Mouse (Mus musculus) left cerebral cortex, adult 9 months (tissue): Measurements from ENCODE around the gene Tecr.

Experiments
- DNase-seq, 2 experiments: peaks; one replicate each; pipeline ENCODE4 v3.0.0; 2022; ENCODE audit warnings: low spot score in 2 of 2

Gene Tecr

GRCm38 (mm10) chr8:83607661-83608397 is at the start of gene Tecr, which contains the start of gene Dnajb1:
TSS of gene Tecr (minus strand) at chr8:83607971.
TSS of gene Dnajb1 (plus strand) at chr8:83608193.
- DNase-seq, result peak; percentile 99

DNA sequence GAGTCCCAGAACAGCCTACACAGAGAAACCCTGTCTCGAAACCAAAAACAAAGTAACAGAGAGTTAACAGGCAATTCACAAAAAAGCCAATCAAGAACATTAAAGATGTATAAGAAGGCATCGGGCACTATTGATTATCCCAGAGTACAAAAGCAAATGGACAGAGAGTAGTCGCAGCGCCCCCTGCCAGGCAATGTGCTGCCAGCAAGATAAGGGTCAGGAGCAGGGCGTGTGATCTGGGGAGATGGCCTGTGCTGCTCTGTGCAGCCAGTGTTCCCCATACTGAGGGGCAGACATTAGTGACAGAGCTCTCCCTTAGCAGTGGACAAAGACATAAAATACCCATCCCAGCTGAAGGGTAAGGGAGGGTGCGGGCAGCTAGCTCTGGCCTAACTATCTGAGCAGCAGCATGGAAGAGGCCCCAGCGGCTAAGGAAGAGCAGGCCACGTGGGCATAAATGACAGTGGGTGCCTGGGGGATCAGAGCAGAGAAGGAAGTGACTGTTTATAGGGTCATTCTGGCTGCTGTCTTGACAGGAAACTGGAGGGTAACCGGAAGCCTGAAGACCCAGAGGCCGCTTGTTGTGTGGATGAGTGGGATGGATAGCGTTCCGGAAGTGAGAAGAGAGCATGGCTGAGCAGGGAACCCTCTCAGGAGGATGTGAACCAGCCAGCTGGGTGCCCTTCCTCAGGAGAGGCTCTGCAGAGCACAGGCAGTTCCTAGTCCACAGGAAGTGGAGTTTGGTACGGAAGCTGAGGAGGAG is 48.9 kb upstream of the Tecr start:
- peak in 1 of 2 experiments; percentile 3 for DNase-seq

GRCm38 (mm10) chr8:83656043-83656442 is 48.3 kb upstream of the Tecr start:
- DNase-seq, result no peak

DNA sequence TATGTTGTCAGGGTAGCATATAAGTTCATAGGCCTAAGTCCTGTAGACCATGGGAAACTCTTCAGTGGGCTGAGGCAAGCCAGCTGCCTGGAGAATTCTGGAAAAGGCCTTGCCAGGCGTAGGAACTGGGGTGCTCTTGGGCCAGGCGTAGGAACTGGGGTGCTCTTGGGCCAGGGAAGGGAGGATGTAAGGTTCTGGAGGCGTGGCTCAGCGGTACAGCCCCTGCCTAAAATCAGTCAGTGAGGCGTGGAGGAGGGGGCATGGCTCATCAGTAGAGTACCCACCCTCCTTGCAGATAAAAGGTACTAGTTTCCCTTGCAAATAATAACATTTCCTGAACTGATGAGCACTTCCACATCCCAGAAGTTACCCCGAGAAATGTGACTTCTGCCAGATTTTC is 47.0 kb upstream of the Tecr start:
- DNase-seq, result no peak

GRCm38 (mm10) chr8:83653662-83654017 is 45.9 kb upstream of the Tecr start:
- peak in 1 of 2 experiments; percentile 44 for DNase-seq

- DNase-seq, result peak in 1 of 2 experiments; percentile 45
These were observed 45.2 kb upstream of the Tecr start for GRCm38 (mm10) chr8:83652744-83653661.

GRCm38 (mm10) chr8:83652030-83652743 is 44.4 kb upstream of the Tecr start, which contains the start of gene Gipc1:
TSS of gene Gipc1 (plus strand) at chr8:83652677.
- DNase-seq, result peak; percentile 94 to 97

GRCm38 (mm10) chr8:83649699-83650098 is 41.9 kb upstream of the Tecr start:
- no peak for DNase-seq

DNA sequence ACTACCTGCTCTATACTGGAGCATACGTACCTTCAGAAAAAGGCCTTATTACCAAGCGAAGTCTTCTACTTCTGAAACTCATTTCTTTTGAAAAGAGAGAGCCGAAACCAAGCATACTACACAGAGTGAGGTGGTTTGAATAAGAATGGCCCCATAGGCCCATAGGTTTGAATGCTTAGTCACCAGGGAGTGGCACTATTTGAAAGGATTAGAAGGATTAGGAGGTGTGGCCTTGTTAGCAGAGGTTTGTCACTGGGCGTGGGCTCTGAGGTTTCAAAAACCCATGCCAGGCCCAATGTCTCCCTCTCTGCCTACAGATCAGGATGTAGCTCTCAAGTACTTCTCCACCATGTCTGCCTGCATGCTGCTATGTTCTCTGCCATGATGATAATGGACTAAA is 40.3 kb upstream of the Tecr start:
- no peak for DNase-seq

GRCm38 (mm10) chr8:83647511-83647910 is 39.7 kb upstream of the Tecr start:
- DNase-seq, result no peak

- no peak for DNase-seq
These were observed 31.9 kb upstream of the Tecr start for GRCm38 (mm10) chr8:83639649-83640048.

- no peak for DNase-seq
These were observed 31.1 kb upstream of the Tecr start for GRCm38 (mm10) chr8:83638856-83639255.

- DNase-seq, result no peak
These were observed 24.4 kb upstream of the Tecr start for GRCm38 (mm10) chr8:83632083-83632707.

- DNase-seq, result no peak
These were observed 18.0 kb upstream of the Tecr start for GRCm38 (mm10) chr8:83625676-83626299.

DNA sequence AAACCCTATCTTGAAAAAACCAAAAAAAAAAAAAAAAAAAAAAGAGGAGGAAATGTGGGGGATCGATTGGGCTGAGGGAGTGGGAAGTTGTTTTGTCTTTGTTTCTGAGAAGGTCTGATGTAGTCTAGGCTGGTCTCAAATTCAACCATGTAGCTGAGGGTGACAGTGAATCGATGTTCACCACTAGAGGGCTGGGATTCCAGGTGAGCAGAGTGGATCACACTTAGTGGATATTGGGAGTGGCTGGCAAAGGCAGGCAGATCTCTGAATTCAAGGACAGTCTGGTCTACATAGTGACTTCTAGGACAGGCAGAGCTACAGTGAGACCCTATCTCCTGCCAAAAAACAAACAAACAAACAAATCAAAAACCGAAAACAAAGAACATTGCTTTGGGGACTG is 17.0 kb upstream of the Tecr start:
- DNase-seq, result no peak

DNA sequence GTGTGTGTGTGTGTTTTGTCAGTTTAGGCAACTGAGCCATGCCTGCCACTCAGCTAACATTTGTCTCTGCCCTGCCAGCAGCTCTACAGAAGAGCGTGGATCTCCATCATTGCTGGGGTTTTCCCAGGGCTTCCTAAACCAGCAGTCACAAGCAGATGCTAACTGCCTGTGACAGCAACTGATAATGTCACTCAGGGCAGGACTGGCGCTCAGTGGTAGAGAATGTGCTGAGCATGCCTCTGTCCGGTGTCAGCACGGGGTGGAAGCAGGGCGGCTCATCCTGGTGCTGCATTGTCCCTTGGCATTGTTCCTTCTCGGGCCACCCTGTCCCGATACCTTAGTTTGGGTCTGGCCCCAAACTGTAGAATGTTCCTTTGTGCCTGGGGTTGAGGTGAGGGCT is 15.8 kb upstream of the Tecr start:
- no peak for DNase-seq

- peak in 1 of 2 experiments; percentile 95 for DNase-seq
These were observed 14.7 kb upstream of the Tecr start for GRCm38 (mm10) chr8:83622389-83622989.

GRCm38 (mm10) chr8:83621691-83622388 is 14.1 kb upstream of the Tecr start:
- no peak for DNase-seq

DNA sequence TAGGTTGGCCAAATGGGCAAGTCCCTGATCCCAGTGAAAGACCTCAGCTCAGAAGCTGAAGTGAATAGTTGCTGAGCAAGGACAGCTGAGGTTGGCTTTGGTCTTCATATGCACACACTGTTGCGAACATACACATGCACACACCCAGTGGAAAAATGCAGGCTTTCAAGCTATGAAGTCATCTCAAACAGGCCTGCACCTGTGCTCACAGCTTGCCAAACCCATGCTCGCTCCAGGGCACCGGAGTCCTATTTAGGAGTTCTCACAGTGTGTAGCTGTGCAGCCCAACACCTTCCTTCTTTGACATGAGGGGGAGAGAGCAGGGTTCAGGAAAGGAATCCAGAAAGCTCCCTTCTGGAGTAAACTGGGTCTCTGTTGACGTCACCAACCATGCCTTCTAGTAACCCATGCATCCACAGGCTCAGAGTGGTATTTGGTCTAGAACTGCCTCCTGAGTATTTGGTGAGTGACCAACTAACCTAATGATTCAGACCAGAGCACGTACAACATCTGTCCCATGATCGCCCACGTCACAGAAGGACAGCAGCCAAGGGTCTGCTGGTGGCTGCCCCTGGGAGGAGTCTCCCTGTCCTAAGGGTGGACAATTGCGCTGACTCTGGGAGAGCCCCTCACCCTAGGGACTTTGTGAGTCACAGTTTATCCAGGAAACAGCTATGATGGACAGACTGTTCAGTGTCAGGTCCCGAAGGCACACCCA is 12.0 kb upstream of the Tecr start:
- no peak for DNase-seq
